Mouse (Mus musculus) layer of hippocampus, adult 9-10 months (tissue): ENCODE data around the gene Chn2.

Source experiments
- DNase-seq: peaks from one replicate; pipeline ENCODE4 v3.0.0; 2022; ENCODE audit warnings: low spot score

Gene Chn2

DNA sequence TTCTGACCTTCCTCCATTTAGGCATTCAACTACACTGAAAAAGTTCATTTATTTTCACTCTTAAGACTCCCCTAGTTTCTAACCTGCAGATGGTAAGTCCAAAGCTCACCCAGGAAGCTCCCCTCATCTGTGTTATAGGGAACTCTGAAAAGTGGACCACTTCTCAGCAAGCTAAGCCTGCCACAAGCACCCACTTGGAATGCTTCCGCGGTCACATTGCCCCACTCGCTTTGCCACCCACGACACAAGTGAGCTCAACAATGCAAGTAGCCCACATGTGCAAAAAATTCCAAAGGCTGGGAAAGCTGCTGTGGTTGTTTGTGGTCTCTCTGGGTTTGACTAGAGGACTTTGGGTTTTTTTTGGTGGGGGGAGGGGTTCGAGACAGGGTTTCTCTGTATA, 301.8 kb downstream of the Chn2 start:
- DNase-seq = no peak

DNA sequence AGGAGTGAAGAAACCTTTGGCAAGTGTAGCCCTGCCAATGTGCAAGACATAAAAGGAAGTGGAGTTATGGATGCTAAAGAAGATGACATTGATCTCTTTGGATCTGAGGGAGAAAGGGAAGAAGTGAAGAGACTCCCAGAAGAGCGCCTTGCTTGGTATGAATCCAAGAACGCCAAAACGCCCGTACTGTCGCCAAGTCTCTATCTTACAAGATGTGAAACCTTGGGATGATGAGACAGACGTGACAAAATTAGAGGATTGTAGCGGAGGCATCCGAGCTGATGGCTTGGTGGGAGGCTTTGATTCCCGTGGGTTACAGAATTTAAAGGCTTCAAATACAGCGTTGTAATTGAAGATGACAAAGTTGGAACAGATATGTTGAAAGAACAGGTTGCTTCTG, 302.9 kb downstream of the Chn2 start:
- DNase-seq = no peak
